Mouse (Mus musculus): ENCODE measurements around the gene Rassf3.

Rassf3 gene

GRCm38 (mm10) chr10:121430764-121431540 is 45.2 kb downstream of the Rassf3 start:
- DNase-seq (ENCODE audit: low spot score in 2 of 2) = no peak

GRCm38 (mm10) chr10:121429981-121430682 is 46.0 kb downstream of the Rassf3 start:
- DNase-seq (ENCODE audit: low spot score in 2 of 2) = no peak

- DNase-seq (ENCODE audit: low spot score in 2 of 2) = no peak
Observed at GRCm38 (mm10) chr10:121429581-121429980, 46.6 kb downstream of the Rassf3 start.

DNA sequence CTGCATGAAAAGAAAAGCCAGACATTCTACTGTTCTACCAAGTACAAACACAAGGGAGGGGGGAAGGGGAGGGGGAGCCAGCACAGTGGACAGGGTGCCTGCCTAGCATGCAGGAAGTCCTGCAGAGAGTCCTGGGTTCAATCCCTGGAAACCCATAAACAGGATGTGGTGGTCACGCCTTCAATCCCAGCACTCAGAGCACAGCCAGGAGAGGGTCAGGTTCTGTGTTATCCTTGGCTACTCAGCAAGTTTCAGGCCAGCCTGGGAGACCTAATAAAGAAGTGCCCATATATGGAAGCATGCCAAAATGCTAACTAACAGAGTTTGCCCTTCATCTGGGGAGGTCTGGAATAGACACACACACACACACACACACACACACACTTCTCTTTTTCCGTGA is 47.1 kb downstream of the Rassf3 start:
- DNase-seq (ENCODE audit: low spot score in 2 of 2) = no peak

DNA sequence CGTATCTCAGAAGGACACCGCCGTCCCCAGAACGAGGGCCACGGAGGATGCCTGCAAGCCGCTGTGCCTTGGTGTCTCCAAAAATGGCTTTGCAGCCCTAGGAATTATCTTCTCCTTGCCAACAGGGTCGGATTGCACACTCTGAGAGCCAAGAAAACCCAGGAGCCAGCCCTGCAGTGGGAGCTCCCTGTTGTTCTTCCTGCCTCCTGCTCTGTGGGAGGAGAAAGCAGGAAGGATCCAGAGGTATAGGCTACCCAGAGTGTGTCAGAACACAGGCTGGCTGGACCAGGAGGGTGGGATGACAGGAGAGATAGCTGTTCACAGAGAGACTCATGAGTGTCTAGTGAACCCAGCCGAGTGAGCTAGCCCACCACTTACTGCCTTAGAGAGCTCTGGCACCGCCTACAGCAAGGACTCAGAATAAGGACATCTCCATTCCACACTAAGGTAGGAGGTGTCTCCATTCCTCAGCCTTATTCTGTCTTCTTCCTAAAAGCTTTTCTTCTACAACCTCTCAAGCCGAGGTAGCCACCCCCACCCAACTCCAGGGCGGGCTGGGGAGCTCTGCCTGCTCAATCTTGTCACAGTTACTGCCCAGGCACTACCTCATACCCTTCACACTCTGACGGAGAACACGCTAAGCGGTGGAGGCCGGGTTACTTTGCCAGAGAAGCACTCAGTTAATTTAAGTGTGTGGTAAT is 48.0 kb downstream of the Rassf3 start:
- DNase-seq (ENCODE audit: low spot score in 2 of 2) = no peak

DNA sequence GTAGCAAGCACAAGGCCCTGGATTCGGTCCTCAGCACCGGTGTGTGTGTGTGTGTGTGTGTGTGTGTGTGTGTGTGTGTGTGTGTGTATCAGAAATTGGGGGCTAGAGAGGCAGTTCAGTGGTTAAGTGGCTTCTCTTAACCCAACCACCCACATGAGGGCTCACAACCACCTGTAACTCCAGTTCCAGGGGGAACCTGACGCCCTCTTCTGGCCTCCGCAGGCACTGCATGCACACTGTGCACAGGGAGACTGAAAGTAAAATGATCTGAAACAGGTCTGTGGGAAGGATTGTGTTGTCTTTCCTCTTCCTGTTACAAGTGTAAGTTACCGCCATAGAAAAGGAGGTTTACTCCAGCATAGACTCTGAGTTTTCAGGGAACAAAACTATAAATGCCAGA is 49.0 kb downstream of the Rassf3 start:
- peak in 1 of 2 experiments; percentile 76 for DNase-seq (ENCODE audit: low spot score in 2 of 2)

GRCm38 (mm10) chr10:121426458-121427070 is 49.6 kb downstream of the Rassf3 start:
- DNase-seq (ENCODE audit: low spot score in 2 of 2) = no peak

GRCm38 (mm10) chr10:121425506-121426025 is 50.6 kb downstream of the Rassf3 start:
- DNase-seq (ENCODE audit: low spot score in 2 of 2) = no peak

DNA sequence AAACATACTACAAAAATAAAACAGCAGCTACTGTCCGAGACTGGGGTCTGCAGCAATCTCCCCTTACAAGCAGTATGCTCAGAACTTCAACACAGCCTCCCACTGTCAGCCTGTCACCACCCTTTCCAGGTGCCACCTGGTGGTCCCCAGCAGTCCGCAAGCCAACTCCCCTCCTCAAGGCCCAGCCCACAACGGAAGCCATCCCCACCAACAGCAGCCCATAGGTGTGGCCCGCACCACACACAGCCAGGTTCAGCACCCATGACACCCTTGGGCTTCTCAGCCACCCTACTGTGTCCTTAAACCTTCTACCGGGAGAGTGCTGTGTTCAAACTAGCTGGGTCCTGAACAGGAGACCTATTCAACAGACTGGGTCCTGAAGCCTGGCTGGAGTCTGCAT is 51.1 kb downstream of the Rassf3 start:
- no peak for DNase-seq (ENCODE audit: low spot score in 2 of 2)

DNA sequence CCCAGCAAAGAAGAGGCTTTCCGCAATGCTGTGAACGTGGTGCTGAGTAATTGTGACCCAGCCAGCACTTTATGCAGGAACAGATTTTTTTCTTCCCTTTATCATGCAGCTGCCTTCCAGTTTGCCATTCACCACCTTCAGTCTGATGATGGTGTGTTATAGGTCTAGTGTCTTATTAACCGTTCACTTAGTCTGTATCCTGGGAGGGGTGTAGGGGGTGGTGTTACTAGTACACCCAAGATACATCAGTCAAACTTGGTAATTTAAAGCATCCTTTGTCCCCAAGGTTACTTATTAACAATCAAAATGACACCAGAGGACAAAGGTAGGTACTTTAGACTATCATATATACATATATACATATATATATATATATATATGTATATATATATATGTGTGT is 51.7 kb downstream of the Rassf3 start:
- DNase-seq (ENCODE audit: low spot score in 2 of 2) = no peak

GRCm38 (mm10) chr10:121423541-121424349 is 52.4 kb downstream of the Rassf3 start:
- no peak for DNase-seq (ENCODE audit: low spot score in 2 of 2)

GRCm38 (mm10) chr10:121422294-121422693 is 53.9 kb downstream of the Rassf3 start:
- DNase-seq (ENCODE audit: low spot score in 2 of 2) = no peak

- no peak for DNase-seq (ENCODE audit: low spot score in 2 of 2)
Observed at GRCm38 (mm10) chr10:121421657-121422290, 54.4 kb downstream of the Rassf3 start.

DNA sequence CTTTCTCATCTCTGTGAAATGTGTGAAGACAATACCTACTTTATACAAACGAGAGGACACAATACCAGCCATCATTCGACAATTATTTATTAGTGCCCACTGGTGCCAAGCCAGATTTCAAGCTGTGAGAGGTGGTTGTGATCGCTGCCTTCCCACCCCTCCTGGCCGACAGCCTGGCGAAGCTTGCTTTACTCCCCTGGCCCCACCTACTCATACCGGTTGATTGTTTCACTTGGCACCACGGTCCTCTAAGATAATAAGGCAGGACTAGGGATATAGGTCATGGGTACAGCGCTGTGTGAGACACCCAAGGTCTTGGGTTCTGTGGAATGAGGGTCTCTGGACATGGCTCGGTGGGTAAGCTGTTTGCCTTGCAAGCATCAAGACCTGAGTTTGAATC is 55.1 kb downstream of the Rassf3 start:
- no peak for DNase-seq (ENCODE audit: low spot score in 2 of 2)

GRCm38 (mm10) chr10:121419640-121420470 is 56.3 kb downstream of the Rassf3 start:
- peak in 1 of 2 experiments; percentile 63 for DNase-seq (ENCODE audit: low spot score in 2 of 2)

GRCm38 (mm10) chr10:121418835-121419234 is 57.3 kb downstream of the Rassf3 start:
- no peak for DNase-seq (ENCODE audit: low spot score in 2 of 2)

DNA sequence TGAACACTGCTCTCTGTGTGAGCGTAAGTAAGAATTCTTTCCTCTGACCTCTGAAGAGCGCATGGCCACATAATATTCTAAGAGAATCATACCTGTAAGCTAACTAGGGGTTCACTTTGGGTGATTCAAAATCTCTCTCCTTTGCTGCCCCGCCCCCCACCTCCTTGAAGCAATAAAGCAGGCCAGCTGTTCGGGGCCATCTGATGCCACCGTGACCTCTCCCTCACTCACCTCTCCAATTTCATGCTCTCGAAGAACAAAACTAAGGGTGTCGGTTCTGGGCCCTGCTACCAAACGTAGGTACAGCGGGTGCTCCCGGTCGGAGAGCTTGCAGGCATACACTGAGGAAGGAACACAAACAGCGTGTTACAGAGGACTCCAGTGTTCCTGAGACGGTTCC is 62.0 kb downstream of the Rassf3 start:
- no peak for DNase-seq (ENCODE audit: low spot score in 2 of 2)

DNA sequence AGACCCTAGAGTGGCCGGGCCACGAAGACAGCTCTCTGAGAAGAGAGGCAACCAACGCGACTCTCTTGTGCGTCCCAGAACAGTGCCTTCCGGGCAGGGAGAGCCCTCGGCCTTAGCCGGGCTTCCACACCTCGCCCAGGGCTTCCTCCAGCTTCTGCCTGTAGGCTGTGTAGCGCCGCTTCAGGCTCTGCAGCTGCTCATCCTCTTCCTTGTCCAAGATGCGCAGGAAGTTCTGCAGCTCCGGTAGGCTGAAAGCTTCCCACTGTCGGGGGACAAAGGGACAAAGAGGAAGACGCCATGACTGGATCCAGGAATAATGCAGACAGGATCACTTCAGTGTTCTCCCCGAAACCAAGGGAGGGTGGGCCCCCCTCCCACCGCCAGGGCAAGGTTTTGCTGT is 63.3 kb downstream of the Rassf3 start:
- DNase-seq (ENCODE audit: low spot score in 2 of 2) = no peak

- DNase-seq (ENCODE audit: low spot score in 2 of 2) = no peak
Observed at GRCm38 (mm10) chr10:121411721-121412455, 64.3 kb downstream of the Rassf3 start.
